Mouse (Mus musculus): ENCODE results near the gene Kdelr3. TPM values are rescaled to one million over a fixed set of nuclear protein-coding genes. Genes with fewer than 3 reads are reported as not detected.

Kdelr3 gene
- polyA plus RNA-seq, 1 experiment from 2014 or later: 6.4 TPM

DNA sequence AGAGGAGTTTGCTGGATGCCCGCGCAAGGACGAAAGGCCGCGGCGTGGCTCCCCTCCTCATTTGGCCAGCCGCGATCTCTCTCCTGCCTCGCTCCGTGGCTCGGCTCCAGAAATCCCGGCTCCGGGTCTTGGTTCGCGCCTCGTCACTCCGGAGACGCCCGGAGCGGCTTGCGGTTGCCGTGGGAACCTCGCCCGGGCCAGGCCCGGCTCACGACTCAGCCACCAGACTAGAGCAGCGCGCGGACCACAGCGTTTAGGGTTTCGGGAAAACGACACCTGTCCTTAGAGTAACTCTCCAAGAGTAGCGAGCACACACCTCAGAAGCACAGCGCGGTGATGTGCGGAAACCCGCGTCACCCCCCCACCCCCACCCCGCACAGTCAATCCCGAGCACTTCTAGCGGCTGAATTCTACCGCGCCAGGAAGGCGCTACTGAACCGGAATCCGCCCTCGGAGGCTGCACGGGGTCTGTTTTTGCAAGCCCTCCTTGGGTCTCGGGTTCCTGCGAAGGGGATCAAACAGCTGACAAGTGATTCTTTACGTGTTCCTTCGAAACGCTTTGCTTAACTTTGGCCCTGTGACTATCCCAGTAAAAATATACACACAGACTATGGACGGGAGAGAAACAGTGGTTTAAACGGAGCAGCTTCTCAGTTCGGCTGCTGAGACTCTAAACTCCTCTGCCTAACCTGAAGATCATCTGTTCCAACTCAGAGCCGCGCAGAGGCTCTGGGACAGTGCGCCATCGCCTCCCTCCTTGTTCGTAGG lies 4.5 kb upstream of the Kdelr3 start:
- DNase-seq (no peak), ATAC-seq (ENCODE audit: low read depth) (0 out of 2 replicates have a peak, but pooled peaks have one; percentile 42)
- Histone ChIP-seq H3K36me3 (no peaks in the 10 kb centered on the region), H3K27me3 (peaks cover 100% of the 10 kb centered on the region), H3K4me1 (replicated peaks) (peaks cover 12% of the 10 kb centered on the region), H3K4me3 (replicated peaks) (peak overlapping the region; percentile 33), H3K4me2 (peak overlapping the region; percentile 49), H3K9ac (no peak overlapping the region), H3K27ac (no peak overlapping the region), H3K9me3 (replicated peaks) (no peaks in the 10 kb centered on the region)
- WGBS (ENCODE audit: insufficient replicate concordance): 3% methylated on average over 61 of the region's 61 CpGs

DNA sequence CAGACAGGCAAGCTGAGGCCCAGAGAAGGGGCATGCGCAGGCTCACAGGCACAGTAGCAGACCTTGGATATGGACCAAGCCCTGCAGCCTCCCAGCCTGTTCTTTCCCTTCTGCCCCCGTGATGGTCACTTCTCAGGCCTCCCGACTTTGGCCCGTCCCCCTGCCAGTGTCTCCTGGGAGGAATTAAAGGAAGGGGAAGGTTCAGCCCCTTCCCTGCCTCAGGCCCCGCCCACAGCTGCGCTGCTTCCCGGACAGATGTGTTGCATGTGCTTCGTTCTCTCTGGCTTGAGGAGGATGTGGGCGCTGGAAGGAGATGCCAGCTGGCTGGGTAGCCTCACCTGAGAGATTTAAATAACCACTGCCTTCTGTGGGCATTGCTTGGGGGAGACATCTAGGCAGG lies 2.3 kb upstream of the Kdelr3 start:
- Histone ChIP-seq H3K4me2 (no peak overlapping the region), H3K9me3 (replicated peaks) (no peaks in the 10 kb centered on the region), H3K4me3 (replicated peaks) (no peak overlapping the region), H3K36me3 (no peaks in the 10 kb centered on the region), H3K4me1 (replicated peaks) (peaks cover 24% of the 10 kb centered on the region), H3K27ac (no peak overlapping the region), H3K27me3 (peaks cover 100% of the 10 kb centered on the region), H3K9ac (no peak overlapping the region)
- ATAC-seq (ENCODE audit: low read depth) (no peak), DNase-seq (no peak)
- 12% methylated on average over 9 of the region's 9 CpGs for WGBS (ENCODE audit: insufficient replicate concordance)

DNA sequence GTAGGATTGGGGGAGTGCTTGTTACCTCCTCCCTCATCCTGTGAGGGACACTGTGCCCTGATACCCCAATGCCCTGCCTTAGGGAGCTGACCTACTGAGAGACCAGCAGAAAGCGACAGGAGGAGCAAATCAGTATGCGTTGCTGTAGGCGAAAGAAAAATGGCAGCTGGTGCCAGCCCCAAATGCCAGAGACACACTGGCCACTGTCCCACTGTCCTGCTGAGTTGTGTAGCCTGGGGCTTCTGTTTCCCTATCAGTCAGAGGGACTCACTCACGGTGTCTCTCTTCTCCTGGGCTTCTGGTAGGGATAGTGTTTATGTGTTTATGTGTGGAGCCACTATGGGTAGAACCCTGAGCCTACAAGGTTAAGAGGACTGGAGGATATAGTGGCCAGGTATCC lies 1.5 kb downstream of the Kdelr3 start:
- ATAC-seq (ENCODE audit: low read depth) (no peak), DNase-seq (no peak)
- no peaks in the 10 kb centered on the region for H3K9me3 ChIP-seq (replicated peaks)
- H3K4me3 ChIP-seq (replicated peaks): no peak overlapping the region
- peaks cover 65% of the 10 kb centered on the region for H3K27me3 ChIP-seq
- WGBS (ENCODE audit: insufficient replicate concordance): 76% methylated on average over 4 of the region's 4 CpGs
- H3K4me2 ChIP-seq: no peak overlapping the region
- H3K9ac ChIP-seq: no peak overlapping the region
- no peak overlapping the region for H3K27ac ChIP-seq
- peaks cover 32% of the 10 kb centered on the region for H3K4me1 ChIP-seq (replicated peaks)
- H3K36me3 ChIP-seq: no peaks in the 10 kb centered on the region

DNA sequence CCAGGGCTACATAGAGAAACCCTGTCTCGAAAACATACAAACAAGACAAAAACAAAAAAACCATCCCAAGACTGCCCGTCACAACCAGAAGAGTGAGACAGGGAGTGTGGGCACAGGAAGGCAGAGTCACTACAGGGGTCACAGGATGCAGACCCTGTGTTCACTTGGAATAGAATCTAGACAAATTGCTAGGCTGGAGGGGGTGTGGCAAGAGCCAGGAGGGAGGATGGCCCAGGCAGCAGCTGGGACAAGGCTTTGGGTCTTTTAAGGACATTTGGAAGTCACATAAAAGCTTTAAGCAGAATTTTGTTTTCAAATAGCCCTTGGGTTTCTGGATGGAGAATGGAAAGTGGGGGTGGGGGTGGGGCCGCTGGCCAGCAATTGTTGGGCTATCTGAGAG lies 2.4 kb downstream of the Kdelr3 start:
- Histone ChIP-seq H3K9ac (no peak overlapping the region), H3K36me3 (no peaks in the 10 kb centered on the region), H3K4me3 (replicated peaks) (no peak overlapping the region), H3K4me1 (replicated peaks) (peaks cover 32% of the 10 kb centered on the region), H3K9me3 (replicated peaks) (no peaks in the 10 kb centered on the region), H3K4me2 (no peak overlapping the region), H3K27ac (no peak overlapping the region), H3K27me3 (peaks cover 56% of the 10 kb centered on the region)
- no peak for DNase-seq
- WGBS (ENCODE audit: insufficient replicate concordance): 59% methylated on average over 3 of the region's 3 CpGs
- no peak for ATAC-seq (ENCODE audit: low read depth)

DNA sequence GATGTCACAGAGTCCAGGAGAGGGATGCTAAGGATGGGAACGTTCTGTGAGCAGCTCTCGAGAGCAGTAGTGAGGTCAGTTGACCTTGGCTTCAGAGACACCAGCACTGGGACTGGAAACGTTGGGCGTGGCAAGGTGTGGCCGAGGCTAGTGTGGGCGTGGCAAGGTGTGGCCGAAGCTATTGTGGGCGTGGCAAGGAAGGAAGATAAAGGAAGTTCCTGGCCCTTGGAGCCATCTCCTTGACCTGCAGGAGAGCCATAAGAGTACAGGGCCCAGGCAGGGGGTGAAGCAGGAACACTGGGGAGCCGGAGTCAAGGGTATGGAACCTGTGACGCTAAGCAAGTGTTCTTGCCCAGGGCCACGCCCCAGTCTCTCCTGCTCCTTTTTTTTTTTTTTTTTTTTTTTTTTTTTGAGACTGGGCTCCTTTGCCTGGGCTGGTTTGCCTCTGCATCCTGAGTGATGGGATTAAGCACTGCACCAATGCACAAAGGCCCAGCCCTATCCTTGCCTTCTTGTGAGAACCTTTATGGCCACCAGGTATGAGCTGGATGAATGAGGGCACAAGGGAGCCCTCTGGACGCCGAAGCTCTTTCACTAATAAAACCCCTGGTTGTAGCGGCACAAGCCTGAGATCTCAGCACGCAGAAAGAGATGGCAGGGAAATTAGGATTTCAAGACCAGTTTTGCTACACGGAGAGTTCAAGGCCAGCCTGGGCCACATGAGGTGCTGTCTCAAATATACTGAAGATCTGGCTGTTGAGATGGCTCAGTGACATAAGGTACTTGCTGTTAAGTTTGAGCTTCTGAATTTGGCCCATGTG lies 3.4 kb downstream of the Kdelr3 start:
- Histone ChIP-seq H3K4me2 (peak overlapping the region; percentile 41), H3K9ac (no peak overlapping the region), H3K36me3 (no peaks in the 10 kb centered on the region), H3K27ac (no peak overlapping the region), H3K4me3 (replicated peaks) (peak overlapping the region; percentile 8; the same call in 1 of the 2 replicates), H3K9me3 (replicated peaks) (no peaks in the 10 kb centered on the region), H3K4me1 (replicated peaks) (peaks cover 32% of the 10 kb centered on the region), H3K27me3 (peaks cover 46% of the 10 kb centered on the region)
- no peak for ATAC-seq (ENCODE audit: low read depth)
- peak; percentile 38 for DNase-seq
- WGBS (ENCODE audit: insufficient replicate concordance): 33% methylated on average over 16 of the region's 16 CpGs

DNA sequence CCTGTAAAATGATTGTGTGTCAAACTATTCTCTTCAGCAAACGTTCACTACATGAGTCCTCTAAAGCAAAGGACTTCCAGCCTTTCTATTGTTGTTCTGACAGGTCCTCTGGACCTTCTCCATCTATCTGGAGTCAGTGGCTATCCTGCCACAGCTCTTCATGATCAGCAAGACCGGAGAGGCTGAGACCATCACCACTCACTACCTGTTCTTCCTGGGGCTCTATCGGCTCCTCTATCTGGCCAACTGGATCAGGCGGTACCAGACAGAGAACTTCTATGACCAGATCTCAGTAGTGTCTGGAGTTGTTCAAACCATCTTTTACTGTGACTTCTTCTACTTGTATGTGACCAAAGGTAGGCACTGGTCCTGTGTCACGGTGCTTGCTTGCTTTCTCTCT lies 9.4 kb downstream of the Kdelr3 start:
- peaks cover 46% of the 10 kb centered on the region for H3K36me3 ChIP-seq
- ATAC-seq (ENCODE audit: low read depth) (no peak), DNase-seq (no peak)
- H3K27ac ChIP-seq: no peak overlapping the region
- H3K27me3 ChIP-seq: no peaks in the 10 kb centered on the region
- peaks cover 4% of the 10 kb centered on the region; the same call in 1 of the 2 replicates for H3K4me1 ChIP-seq (replicated peaks)
- no peak overlapping the region for H3K4me2 ChIP-seq
- WGBS (ENCODE audit: insufficient replicate concordance): 70% methylated on average over 5 of the region's 5 CpGs
- H3K9me3 ChIP-seq (replicated peaks): no peaks in the 10 kb centered on the region
- H3K9ac ChIP-seq: no peak overlapping the region
- H3K4me3 ChIP-seq (replicated peaks): no peak overlapping the region

DNA sequence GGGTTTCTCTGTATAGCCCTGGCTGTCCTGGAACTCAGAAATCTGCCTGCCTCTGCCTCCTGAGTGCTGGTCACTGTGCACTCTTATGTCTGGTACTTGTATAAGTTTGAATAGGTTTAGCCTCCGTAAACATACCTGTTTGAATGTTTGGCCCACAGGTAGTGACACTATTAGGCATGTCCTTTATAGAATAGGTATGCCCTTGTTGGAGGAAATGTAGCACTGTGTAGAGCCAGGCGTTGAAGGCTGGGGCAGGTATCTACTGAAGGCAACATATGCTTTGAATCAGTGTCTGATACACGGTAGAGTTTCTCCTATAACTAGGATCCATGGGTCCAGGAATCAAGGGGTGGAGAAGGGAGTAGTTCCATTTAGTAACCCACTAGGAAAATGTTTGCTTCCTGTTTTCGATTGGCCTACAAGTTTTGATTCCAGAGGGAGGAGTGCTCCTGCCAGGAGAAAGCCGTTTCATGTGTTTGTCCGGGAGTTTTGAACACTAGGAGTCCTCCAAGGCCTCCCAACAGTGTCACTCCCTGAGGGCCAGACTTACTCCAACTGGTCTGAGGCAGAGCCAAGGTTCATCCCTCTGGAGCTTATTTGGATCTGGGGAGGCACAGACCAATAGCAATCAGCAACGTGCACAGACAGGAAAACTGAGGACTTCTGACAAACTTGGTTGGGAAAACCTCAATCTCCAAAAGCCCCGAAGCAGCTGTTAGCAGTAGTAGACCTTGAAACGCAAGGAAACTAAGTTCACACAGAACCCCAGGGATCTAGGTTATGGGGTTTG lies 10.0 kb downstream of the Kdelr3 start:
- DNase-seq (no peak), ATAC-seq (ENCODE audit: low read depth) (no peak)
- Histone ChIP-seq H3K27me3 (no peaks in the 10 kb centered on the region), H3K36me3 (peaks cover 52% of the 10 kb centered on the region), H3K4me1 (replicated peaks) (peaks cover 4% of the 10 kb centered on the region; the same call in 1 of the 2 replicates), H3K4me3 (replicated peaks) (no peak overlapping the region), H3K4me2 (no peak overlapping the region), H3K9me3 (replicated peaks) (no peaks in the 10 kb centered on the region), H3K9ac (no peak overlapping the region), H3K27ac (no peak overlapping the region)
- WGBS (ENCODE audit: insufficient replicate concordance): 66% methylated on average over 9 of the region's 9 CpGs

DNA sequence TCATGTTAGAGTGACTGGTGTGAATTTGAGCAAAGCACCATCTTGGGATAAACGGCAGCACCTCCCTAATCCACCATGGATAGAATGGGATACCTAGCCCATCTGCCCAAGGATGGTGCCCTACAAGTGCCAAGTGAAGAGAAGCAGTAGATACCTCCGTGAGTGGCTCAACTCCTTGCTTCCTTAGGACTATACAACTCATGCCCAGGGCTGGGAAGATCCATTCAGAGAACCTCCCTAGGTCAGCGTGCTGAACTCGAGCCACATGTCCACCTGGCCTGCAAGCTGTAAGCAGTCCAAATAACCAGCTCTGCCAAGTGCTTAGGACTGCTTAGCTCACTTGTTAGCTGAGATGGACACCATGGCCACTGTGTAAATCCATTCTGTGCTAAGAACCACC lies 11.0 kb downstream of the Kdelr3 start:
- no peak for DNase-seq

DNA sequence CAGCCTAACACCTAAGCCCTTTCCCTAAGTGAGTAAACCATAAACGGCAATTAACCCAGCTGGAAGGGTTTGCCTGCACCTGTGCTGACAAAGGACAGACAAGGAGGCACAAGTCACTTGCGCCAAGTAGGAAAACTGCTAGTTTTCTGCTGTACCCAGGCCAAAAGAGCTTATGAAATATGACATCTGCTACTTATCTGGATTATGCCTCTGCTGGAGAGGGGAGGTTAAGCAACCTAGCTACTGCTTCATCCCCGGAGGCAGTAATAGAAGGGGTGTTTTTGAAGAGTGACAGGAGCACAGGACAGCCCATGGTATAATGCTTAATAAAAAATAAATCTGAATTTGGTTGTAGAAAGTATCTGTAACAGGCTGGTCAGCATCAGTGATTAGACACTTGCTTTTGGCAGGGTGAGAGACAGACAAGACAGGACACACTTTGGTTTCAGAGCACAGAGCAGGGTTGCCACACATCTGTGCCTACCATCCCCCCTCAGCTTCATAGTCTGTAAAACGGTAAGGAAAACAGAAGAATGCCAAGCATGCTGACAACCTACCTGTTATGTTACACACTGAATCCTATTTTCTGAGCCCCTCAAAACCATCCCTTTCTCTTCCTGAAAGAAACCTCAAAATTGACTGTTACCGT lies 11.9 kb downstream of the Kdelr3 start:
- H3K27me3 ChIP-seq: no peaks in the 10 kb centered on the region
- WGBS (ENCODE audit: insufficient replicate concordance): 75% methylated on average over 5 of the region's 5 CpGs
- no peak for DNase-seq
- H3K36me3 ChIP-seq: peaks cover 71% of the 10 kb centered on the region
- ATAC-seq (ENCODE audit: low read depth): no peak
- no peak overlapping the region for H3K4me3 ChIP-seq (replicated peaks)
- no peaks in the 10 kb centered on the region for H3K9me3 ChIP-seq (replicated peaks)
- no peak overlapping the region for H3K4me2 ChIP-seq
- H3K9ac ChIP-seq: no peak overlapping the region
- no peak overlapping the region for H3K27ac ChIP-seq
- peaks cover 4% of the 10 kb centered on the region; the same call in 1 of the 2 replicates for H3K4me1 ChIP-seq (replicated peaks)

More for the DNA sequence above, 11.0 kb downstream of the Kdelr3 start:
- Histone ChIP-seq H3K9ac (no peak overlapping the region), H3K4me2 (no peak overlapping the region), H3K27me3 (no peaks in the 10 kb centered on the region), H3K4me1 (replicated peaks) (peaks cover 4% of the 10 kb centered on the region; the same call in 1 of the 2 replicates), H3K4me3 (replicated peaks) (no peak overlapping the region), H3K27ac (no peak overlapping the region), H3K9me3 (replicated peaks) (no peaks in the 10 kb centered on the region), H3K36me3 (peaks cover 62% of the 10 kb centered on the region)
- ATAC-seq (ENCODE audit: low read depth): no peak
- WGBS (ENCODE audit: insufficient replicate concordance): 72% methylated on average over 4 of the region's 4 CpGs

DNA sequence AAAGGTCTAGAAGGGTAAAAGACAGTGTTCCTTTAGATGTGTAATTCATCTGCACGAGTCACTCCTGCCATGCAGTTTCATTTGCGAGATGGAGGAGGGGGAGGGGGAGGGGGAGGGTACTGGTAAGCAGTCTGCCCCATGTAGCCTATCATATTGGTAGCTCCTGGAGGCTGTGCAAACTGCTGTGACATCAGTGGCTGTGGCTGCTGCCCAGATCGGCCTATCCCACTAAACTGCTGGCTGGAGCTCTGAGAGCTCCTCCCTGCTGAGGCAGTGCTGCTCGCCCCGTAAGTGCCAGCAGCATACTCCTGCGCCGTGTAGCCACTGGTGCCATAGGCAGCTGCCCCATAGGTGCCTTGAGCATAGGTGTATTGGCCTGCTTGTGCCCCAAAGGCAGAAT lies 13.7 kb downstream of the Kdelr3 start:
- no peak overlapping the region for H3K4me2 ChIP-seq
- H3K9me3 ChIP-seq (replicated peaks): no peaks in the 10 kb centered on the region
- H3K27ac ChIP-seq: no peak overlapping the region
- DNase-seq (no peak), ATAC-seq (ENCODE audit: low read depth) (peak; percentile 32; the same call in 1 of the 2 replicates)
- H3K9ac ChIP-seq: no peak overlapping the region
- H3K36me3 ChIP-seq: peaks cover 90% of the 10 kb centered on the region
- no peak overlapping the region for H3K4me3 ChIP-seq (replicated peaks)
- no peaks in the 10 kb centered on the region for H3K27me3 ChIP-seq
- WGBS (ENCODE audit: insufficient replicate concordance): 82% methylated on average over 7 of the region's 7 CpGs
- H3K4me1 ChIP-seq (replicated peaks): peaks cover 4% of the 10 kb centered on the region; the same call in 1 of the 2 replicates
